Mouse (Mus musculus) ES-Bruce4 (cell line): ENCODE results near the gene Snx32. TPM values are rescaled to one million over a fixed set of nuclear protein-coding genes. Genes with fewer than 3 reads are reported as not detected.

Experiments used
- H3K27ac ChIP-seq: 2 replicates; pipeline ENCODE4 v1.5.1; 2012; ENCODE audit warnings: low read length, inconsistent platforms; ENCODE audit not compliant: insufficient read depth
- H3K27me3 ChIP-seq: 2 replicates; pipeline ENCODE4 v1.6.1; 2012; ENCODE audit warnings: mild to moderate bottlenecking, low read length, inconsistent platforms; ENCODE audit not compliant: control insufficient read depth, poor library complexity, insufficient read depth, severe bottlenecking
- H3K36me3 ChIP-seq: 2 replicates; pipeline ENCODE4 v1.6.1; 2012; ENCODE audit warnings: inconsistent platforms, mild to moderate bottlenecking, low read length, moderate library complexity; ENCODE audit not compliant: control insufficient read depth, poor library complexity, insufficient read depth, severe bottlenecking
- H3K4me1 ChIP-seq: one replicate; pipeline ENCODE4 v1.8.1; 2011; ENCODE audit warnings: low read length; ENCODE audit not compliant: control insufficient read depth, insufficient read depth
- H3K4me3 ChIP-seq: 2 replicates; pipeline ENCODE4 v1.5.1; 2011; ENCODE audit warnings: low read depth, mild to moderate bottlenecking, low read length
- H3K9ac ChIP-seq: 2 replicates; pipeline ENCODE4 v1.6.1; 2012; ENCODE audit warnings: low read depth, mild to moderate bottlenecking, inconsistent platforms; ENCODE audit not compliant: poor library complexity, severe bottlenecking
- H3K9me3 ChIP-seq: replicated peaks from 2 replicates; pipeline ENCODE4 v1.6.1; 2012; ENCODE audit warnings: mild to moderate bottlenecking, low read length, inconsistent platforms; ENCODE audit not compliant: control insufficient read depth, poor library complexity, insufficient read depth, severe bottlenecking
- CTCF ChIP-seq: IDR thresholded peaks from one replicate; pipeline ENCODE4 v1.8.1; 2011; ENCODE audit warnings: low read depth, low read length
- EP300 ChIP-seq: IDR thresholded peaks from 2 replicates; pipeline ENCODE4 v1.6.1; 2011; ENCODE audit warnings: low read depth, low read length; ENCODE audit not compliant: insufficient read depth
- POLR2A ChIP-seq: IDR thresholded peaks from one replicate; pipeline ENCODE4 v1.8.1; 2011; ENCODE audit warnings: low read length; ENCODE audit not compliant: insufficient read depth
- polyA plus RNA-seq: library from polyadenylated mRNA; stranded (reverse); fragments of >200 nt; gene quantifications from 2 replicates; pipeline ENCODE4 v1.2.4, GENCODE M21; 2011; ENCODE audit warnings: low read depth; ENCODE audit not compliant: missing spikeins, insufficient read depth, insufficient read length

Gene Snx32
- polyA plus RNA-seq, 1 experiment = 7.7 TPM

GRCm38 (mm10) chr19:5554212-5554611 lies 43.9 kb upstream of the Snx32 start:
- H3K9ac ChIP-seq = no peak overlapping the region
- no peaks in the 10 kb centered on the region for H3K27me3 ChIP-seq
- no peaks in the 10 kb centered on the region for H3K36me3 ChIP-seq
- peak overlapping the region; percentile 30 for H3K4me3 ChIP-seq
- TF ChIP-seq CTCF = no peak
- TF ChIP-seq EP300 = no peak
- TF ChIP-seq POLR2A = no peak
- H3K9me3 ChIP-seq = no peaks in the 10 kb centered on the region
- peaks cover 4% of the 10 kb centered on the region for H3K4me1 ChIP-seq
- H3K27ac ChIP-seq = no peak overlapping the region

GRCm38 (mm10) chr19:5553802-5554201 lies 43.5 kb upstream of the Snx32 start:
- Histone ChIP-seq H3K27ac (no peak overlapping the region), H3K36me3 (no peaks in the 10 kb centered on the region), H3K27me3 (no peaks in the 10 kb centered on the region), H3K4me1 (peaks cover 4% of the 10 kb centered on the region), H3K9ac (no peak overlapping the region), H3K4me3 (no peak overlapping the region), H3K9me3 (no peaks in the 10 kb centered on the region)
- TF ChIP-seq CTCF (no peak), POLR2A (no peak), EP300 (no peak)

GRCm38 (mm10) chr19:5547471-5548056 lies 37.2 kb upstream of the Snx32 start:
- Histone ChIP-seq H3K27me3 (no peaks in the 10 kb centered on the region), H3K9me3 (no peaks in the 10 kb centered on the region), H3K9ac (no peak overlapping the region), H3K36me3 (no peaks in the 10 kb centered on the region), H3K27ac (no peak overlapping the region), H3K4me3 (no peak overlapping the region), H3K4me1 (peaks cover under 1% of the 10 kb centered on the region)
- TF ChIP-seq EP300 (no peak), POLR2A (no peak), CTCF (no peak)

GRCm38 (mm10) chr19:5544031-5544430 lies 33.7 kb upstream of the Snx32 start:
- TF ChIP-seq EP300 (no peak), POLR2A (no peak), CTCF (no peak)
- Histone ChIP-seq H3K27me3 (no peaks in the 10 kb centered on the region), H3K9ac (no peak overlapping the region), H3K36me3 (no peaks in the 10 kb centered on the region), H3K9me3 (no peaks in the 10 kb centered on the region), H3K4me1 (no peaks in the 10 kb centered on the region), H3K27ac (no peak overlapping the region), H3K4me3 (peak overlapping the region; percentile 0; the same call in 1 of the 2 replicates)

- Histone ChIP-seq H3K9me3 (no peaks in the 10 kb centered on the region), H3K9ac (no peak overlapping the region), H3K27me3 (no peaks in the 10 kb centered on the region), H3K27ac (no peak overlapping the region), H3K4me1 (no peaks in the 10 kb centered on the region), H3K36me3 (no peaks in the 10 kb centered on the region), H3K4me3 (no peak overlapping the region)
- TF ChIP-seq EP300 (no peak), CTCF (no peak), POLR2A (no peak)
Observed at GRCm38 (mm10) chr19:5543362-5543761, 33.0 kb upstream of the Snx32 start.

- Histone ChIP-seq H3K9ac (no peak overlapping the region), H3K4me3 (no peak overlapping the region), H3K27me3 (no peaks in the 10 kb centered on the region), H3K27ac (no peak overlapping the region), H3K4me1 (no peaks in the 10 kb centered on the region), H3K9me3 (no peaks in the 10 kb centered on the region), H3K36me3 (no peaks in the 10 kb centered on the region)
- TF ChIP-seq EP300 (0 out of 2 replicates have a peak, but pooled peaks have one; percentile 22), CTCF (no peak)
Observed at GRCm38 (mm10) chr19:5538786-5539185, 28.4 kb upstream of the Snx32 start.
